Mouse (Mus musculus): ENCODE measurements at regions not wholly inside any gene's neighbourhood (a gene's known extent, or its start where the extent isn't known, plus 50 kb on each side); places are given as distances from the start of the nearest gene placed in this dataset.

GRCm38 (mm10) chr15:5811154-5811732 is 488.3 kb upstream of the Dab2 start:
- H3K36me3 ChIP-seq (ENCODE audit: control insufficient read depth in 1 of 2, insufficient read depth in 2 of 2, low read length in 2 of 2): no peaks in the 10 kb centered on the region
- H3K9ac ChIP-seq (ENCODE audit: control insufficient read depth, low read depth, low read length, poor library complexity, severe bottlenecking): no peak overlapping the region
- H3K9me3 ChIP-seq (replicated peaks; ENCODE audit: insufficient read depth, low read length): no peaks in the 10 kb centered on the region
- H3K4me1 ChIP-seq (ENCODE audit: control insufficient read depth in 1 of 2, insufficient read depth in 2 of 2, low read length in 2 of 2): no peaks in the 10 kb centered on the region
- TF ChIP-seq MAFK (IDR thresholded peaks at IDR 0.05; ENCODE audit: borderline replicate concordance, low read depth, low read length) (no peak), NRF1 (IDR thresholded peaks at IDR 0.05; ENCODE audit: insufficient read depth, low read depth, low read length, poor library complexity, severe bottlenecking) (no peak), JUND (IDR thresholded peaks at IDR 0.05; ENCODE audit: low read depth, low read length) (no peak), SIN3A (IDR thresholded peaks at IDR 0.05; ENCODE audit: low read length) (no peak), ETS1 (IDR thresholded peaks at IDR 0.05; ENCODE audit: low read depth, low read length) (no peak), SMC3 (IDR thresholded peaks at IDR 0.05; ENCODE audit: low read depth, low read length) (no peak), KAT2A (conservative IDR thresholded peaks at IDR 0.05; ENCODE audit: low read depth, low read length) (no peak), MXI1 (IDR thresholded peaks at IDR 0.05; ENCODE audit: low read depth, low read length) (no peak), UBTF (IDR thresholded peaks at IDR 0.05; ENCODE audit: borderline replicate concordance, insufficient read depth, low read depth, low read length) (no peak), HCFC1 (IDR thresholded peaks at IDR 0.05; ENCODE audit: low read depth, low read length) (no peak), CHD2 (IDR thresholded peaks at IDR 0.05; ENCODE audit: low read length) (no peak)
- no peaks in the 10 kb centered on the region for H3K79me2 ChIP-seq (ENCODE audit: control insufficient read depth, insufficient read depth, low read length, poor library complexity)
- DNase-seq (ENCODE audit: low read depth, low spot score): no peak
- H3K27ac ChIP-seq (ENCODE audit: control insufficient read depth, low read depth, low read length): no peak overlapping the region
- no peak overlapping the region for H3K4me3 ChIP-seq (ENCODE audit: control insufficient read depth in 1 of 2, insufficient read depth in 1 of 2, low read depth in 2 of 2, low read length in 2 of 2)
- no peaks in the 10 kb centered on the region for H3K27me3 ChIP-seq (ENCODE audit: control insufficient read depth in 1 of 2, insufficient read depth in 2 of 2, low read length in 2 of 2)

GRCm38 (mm10) chr15:5811958-5812357 is 487.6 kb upstream of the Dab2 start:
- H3K4me1 ChIP-seq (ENCODE audit: control insufficient read depth in 1 of 2, insufficient read depth in 2 of 2, low read length in 2 of 2): no peaks in the 10 kb centered on the region
- H3K27ac ChIP-seq (ENCODE audit: control insufficient read depth, low read depth, low read length): no peak overlapping the region
- no peaks in the 10 kb centered on the region for H3K9me3 ChIP-seq (replicated peaks; ENCODE audit: insufficient read depth, low read length)
- TF ChIP-seq NRF1 (IDR thresholded peaks at IDR 0.05; ENCODE audit: insufficient read depth, low read depth, low read length, poor library complexity, severe bottlenecking) (no peak), TAL1 (IDR thresholded peaks at IDR 0.05; ENCODE audit: low read length) (no peak), JUND (IDR thresholded peaks at IDR 0.05; ENCODE audit: low read depth, low read length) (no peak), RAD21 (IDR thresholded peaks at IDR 0.05; ENCODE audit: low read depth, low read length) (no peak), SMC3 (IDR thresholded peaks at IDR 0.05; ENCODE audit: low read depth, low read length) (no peak), GATA1 (IDR thresholded peaks at IDR 0.05; ENCODE audit: low read depth, low read length) (no peak), TBP (IDR thresholded peaks at IDR 0.05; ENCODE audit: low read depth, low read length) (no peak), MAFK (IDR thresholded peaks at IDR 0.05; ENCODE audit: borderline replicate concordance, low read depth, low read length) (no peak), GABPA (IDR thresholded peaks at IDR 0.05; ENCODE audit: low read depth, low read length) (no peak), ELF1 (IDR thresholded peaks at IDR 0.05; ENCODE audit: low read depth, low read length) (no peak)
- no peak overlapping the region for H3K4me3 ChIP-seq (ENCODE audit: control insufficient read depth in 1 of 2, insufficient read depth in 1 of 2, low read depth in 2 of 2, low read length in 2 of 2)
- H3K27me3 ChIP-seq (ENCODE audit: control insufficient read depth in 1 of 2, insufficient read depth in 2 of 2, low read length in 2 of 2): no peaks in the 10 kb centered on the region
- no peaks in the 10 kb centered on the region for H3K36me3 ChIP-seq (ENCODE audit: control insufficient read depth in 1 of 2, insufficient read depth in 2 of 2, low read length in 2 of 2)
- H3K79me2 ChIP-seq (ENCODE audit: control insufficient read depth, insufficient read depth, low read length, poor library complexity): no peaks in the 10 kb centered on the region
- H3K9ac ChIP-seq (ENCODE audit: control insufficient read depth, low read depth, low read length, poor library complexity, severe bottlenecking): no peak overlapping the region
- DNase-seq (ENCODE audit: low read depth, low spot score): no peak

Data from MEL (cell line).